Mouse (Mus musculus): Measurements from ENCODE around the gene Gramd4. TPM values are rescaled to one million over a fixed set of nuclear protein-coding genes. Genes with fewer than 3 reads are reported as not detected.

Gene Gramd4
- polyA plus RNA-seq, 1 experiment from 2014 or later = 8.9 TPM

GRCm38 (mm10) chr15:86074171-86074937, 16.9 kb downstream of the Gramd4 start:
- Histone ChIP-seq H3K36me3 (ENCODE audit: control insufficient read depth, insufficient read depth, low read length) (no peaks in the 10 kb centered on the region), H3K9me3 (ENCODE audit: control insufficient read depth, low read length) (no peaks in the 10 kb centered on the region), H3K27me3 (ENCODE audit: control insufficient read depth, insufficient read depth, low read length) (no peaks in the 10 kb centered on the region), H3K4me3 (ENCODE audit: low read depth, low read length) (no peak overlapping the region), H3K4me1 (ENCODE audit: control insufficient read depth, insufficient read depth, low read length) (0 out of 2 replicates have a peak, but pooled peaks cover 2% of the 10 kb centered on the region), H3K9ac (ENCODE audit: low read length) (no peak overlapping the region), H3K27ac (ENCODE audit: low read depth, low read length) (no peak overlapping the region), H3K4me2 (no peak overlapping the region)
- DNase-seq (ENCODE audit: low spot score, missing footprints) (no peak), ATAC-seq (ENCODE audit: low FRiP score) (no peak)
- WGBS = 91% methylated on average over 16 of the region's 16 CpGs

GRCm38 (mm10) chr15:86075305-86076047, 18.0 kb downstream of the Gramd4 start:
- no peak overlapping the region for H3K4me2 ChIP-seq
- no peaks in the 10 kb centered on the region for H3K36me3 ChIP-seq (ENCODE audit: control insufficient read depth, insufficient read depth, low read length)
- H3K27ac ChIP-seq (ENCODE audit: low read depth, low read length) = no peak overlapping the region
- 94% methylated on average over 20 of the region's 20 CpGs for WGBS
- no peak overlapping the region for H3K9ac ChIP-seq (ENCODE audit: low read length)
- ATAC-seq (ENCODE audit: low FRiP score) (no peak), DNase-seq (ENCODE audit: low spot score, missing footprints) (no peak)
- no peaks in the 10 kb centered on the region for H3K9me3 ChIP-seq (ENCODE audit: control insufficient read depth, low read length)
- no peak overlapping the region for H3K4me3 ChIP-seq (ENCODE audit: low read depth, low read length)
- H3K4me1 ChIP-seq (ENCODE audit: control insufficient read depth, insufficient read depth, low read length) = no peaks in the 10 kb centered on the region
- H3K27me3 ChIP-seq (ENCODE audit: control insufficient read depth, insufficient read depth, low read length) = no peaks in the 10 kb centered on the region

GRCm38 (mm10) chr15:86076048-86076315, 18.5 kb downstream of the Gramd4 start:
- Histone ChIP-seq H3K27me3 (ENCODE audit: control insufficient read depth, insufficient read depth, low read length) (no peaks in the 10 kb centered on the region), H3K36me3 (ENCODE audit: control insufficient read depth, insufficient read depth, low read length) (no peaks in the 10 kb centered on the region), H3K4me1 (ENCODE audit: control insufficient read depth, insufficient read depth, low read length) (peaks cover 2% of the 10 kb centered on the region; the same call in 1 of the 2 replicates), H3K9me3 (ENCODE audit: control insufficient read depth, low read length) (no peaks in the 10 kb centered on the region), H3K4me2 (no peak overlapping the region), H3K27ac (ENCODE audit: low read depth, low read length) (no peak overlapping the region), H3K4me3 (ENCODE audit: low read depth, low read length) (no peak overlapping the region), H3K9ac (ENCODE audit: low read length) (no peak overlapping the region)
- ATAC-seq (ENCODE audit: low FRiP score) (no peak), DNase-seq (ENCODE audit: low spot score, missing footprints) (no peak)
- WGBS = 80% methylated on average over 2 of the region's 2 CpGs

- 83% methylated on average over 8 of the region's 8 CpGs for WGBS
- no peak overlapping the region for H3K9ac ChIP-seq (ENCODE audit: low read length)
- H3K9me3 ChIP-seq (ENCODE audit: control insufficient read depth, low read length) = no peaks in the 10 kb centered on the region
- peaks cover 6% of the 10 kb centered on the region for H3K4me1 ChIP-seq (ENCODE audit: control insufficient read depth, insufficient read depth, low read length)
- no peaks in the 10 kb centered on the region for H3K27me3 ChIP-seq (ENCODE audit: control insufficient read depth, insufficient read depth, low read length)
- no peaks in the 10 kb centered on the region for H3K36me3 ChIP-seq (ENCODE audit: control insufficient read depth, insufficient read depth, low read length)
- no peak overlapping the region for H3K27ac ChIP-seq (ENCODE audit: low read depth, low read length)
- ATAC-seq (ENCODE audit: low FRiP score) = no peak
- DNase-seq (ENCODE audit: low spot score, missing footprints) = no peak
- H3K4me2 ChIP-seq = no peak overlapping the region
- no peak overlapping the region for H3K4me3 ChIP-seq (ENCODE audit: low read depth, low read length)
These were observed 18.9 kb downstream of the Gramd4 start for GRCm38 (mm10) chr15:86076378-86076777.

GRCm38 (mm10) chr15:86077934-86078333, 20.4 kb downstream of the Gramd4 start:
- no peak for DNase-seq (ENCODE audit: low spot score, missing footprints)

GRCm38 (mm10) chr15:86078481-86079216, 21.2 kb downstream of the Gramd4 start:
- no peaks in the 10 kb centered on the region for H3K27me3 ChIP-seq (ENCODE audit: control insufficient read depth, insufficient read depth, low read length)
- no peak overlapping the region for H3K27ac ChIP-seq (ENCODE audit: low read depth, low read length)
- H3K36me3 ChIP-seq (ENCODE audit: control insufficient read depth, insufficient read depth, low read length) = no peaks in the 10 kb centered on the region
- H3K9me3 ChIP-seq (ENCODE audit: control insufficient read depth, low read length) = no peaks in the 10 kb centered on the region
- H3K9ac ChIP-seq (ENCODE audit: low read length) = no peak overlapping the region
- DNase-seq (ENCODE audit: low spot score, missing footprints) = no peak
- H3K4me3 ChIP-seq (ENCODE audit: low read depth, low read length) = no peak overlapping the region
- H3K4me2 ChIP-seq = no peak overlapping the region
- WGBS = 78% methylated on average over 18 of the region's 18 CpGs
- ATAC-seq (ENCODE audit: low FRiP score) = no peak
- H3K4me1 ChIP-seq (ENCODE audit: control insufficient read depth, insufficient read depth, low read length) = peaks cover 8% of the 10 kb centered on the region

More at GRCm38 (mm10) chr15:86077934-86078333, 20.4 kb downstream of the Gramd4 start:
- WGBS = 89% methylated on average over 5 of the region's 5 CpGs
- H3K36me3 ChIP-seq (ENCODE audit: control insufficient read depth, insufficient read depth, low read length) = no peaks in the 10 kb centered on the region
- H3K4me3 ChIP-seq (ENCODE audit: low read depth, low read length) = no peak overlapping the region
- ATAC-seq (ENCODE audit: low FRiP score) = no peak
- no peak overlapping the region for H3K4me2 ChIP-seq
- H3K4me1 ChIP-seq (ENCODE audit: control insufficient read depth, insufficient read depth, low read length) = peaks cover 8% of the 10 kb centered on the region
- H3K27ac ChIP-seq (ENCODE audit: low read depth, low read length) = no peak overlapping the region
- no peaks in the 10 kb centered on the region for H3K27me3 ChIP-seq (ENCODE audit: control insufficient read depth, insufficient read depth, low read length)
- no peak overlapping the region for H3K9ac ChIP-seq (ENCODE audit: low read length)
- H3K9me3 ChIP-seq (ENCODE audit: control insufficient read depth, low read length) = no peaks in the 10 kb centered on the region

- ATAC-seq (ENCODE audit: low FRiP score) = no peak
These were observed 22.0 kb downstream of the Gramd4 start for GRCm38 (mm10) chr15:86079467-86079866.

GRCm38 (mm10) chr15:86079876-86080275, 22.4 kb downstream of the Gramd4 start:
- 75% methylated on average over 4 of the region's 4 CpGs for WGBS
- ATAC-seq (ENCODE audit: low FRiP score) = no peak
- Histone ChIP-seq H3K9ac (ENCODE audit: low read length) (no peak overlapping the region), H3K9me3 (ENCODE audit: control insufficient read depth, low read length) (no peaks in the 10 kb centered on the region), H3K36me3 (ENCODE audit: control insufficient read depth, insufficient read depth, low read length) (no peaks in the 10 kb centered on the region), H3K4me2 (no peak overlapping the region), H3K4me1 (ENCODE audit: control insufficient read depth, insufficient read depth, low read length) (peaks cover 11% of the 10 kb centered on the region), H3K27me3 (ENCODE audit: control insufficient read depth, insufficient read depth, low read length) (no peaks in the 10 kb centered on the region), H3K4me3 (ENCODE audit: low read depth, low read length) (no peak overlapping the region), H3K27ac (ENCODE audit: low read depth, low read length) (no peak overlapping the region)
- DNase-seq (ENCODE audit: low spot score, missing footprints) = no peak

More at GRCm38 (mm10) chr15:86079467-86079866, 22.0 kb downstream of the Gramd4 start:
- H3K4me3 ChIP-seq (ENCODE audit: low read depth, low read length) = no peak overlapping the region
- 78% methylated on average over 5 of the region's 5 CpGs for WGBS
- no peak overlapping the region for H3K9ac ChIP-seq (ENCODE audit: low read length)
- H3K27ac ChIP-seq (ENCODE audit: low read depth, low read length) = no peak overlapping the region
- no peak overlapping the region for H3K4me2 ChIP-seq
- no peak for DNase-seq (ENCODE audit: low spot score, missing footprints)
- H3K4me1 ChIP-seq (ENCODE audit: control insufficient read depth, insufficient read depth, low read length) = peaks cover 11% of the 10 kb centered on the region
- no peaks in the 10 kb centered on the region for H3K9me3 ChIP-seq (ENCODE audit: control insufficient read depth, low read length)
- H3K36me3 ChIP-seq (ENCODE audit: control insufficient read depth, insufficient read depth, low read length) = no peaks in the 10 kb centered on the region
- H3K27me3 ChIP-seq (ENCODE audit: control insufficient read depth, insufficient read depth, low read length) = no peaks in the 10 kb centered on the region

GRCm38 (mm10) chr15:86080408-86080807, 22.9 kb downstream of the Gramd4 start:
- H3K4me1 ChIP-seq (ENCODE audit: control insufficient read depth, insufficient read depth, low read length) = peaks cover 16% of the 10 kb centered on the region
- no peak for ATAC-seq (ENCODE audit: low FRiP score)
- 92% methylated on average over 1 of the region's 1 CpGs for WGBS

More at GRCm38 (mm10) chr15:86080408-86080807, 22.9 kb downstream of the Gramd4 start:
- Histone ChIP-seq H3K4me2 (no peak overlapping the region), H3K27ac (ENCODE audit: low read depth, low read length) (no peak overlapping the region), H3K9ac (ENCODE audit: low read length) (no peak overlapping the region), H3K36me3 (ENCODE audit: control insufficient read depth, insufficient read depth, low read length) (no peaks in the 10 kb centered on the region), H3K4me3 (ENCODE audit: low read depth, low read length) (no peak overlapping the region), H3K9me3 (ENCODE audit: control insufficient read depth, low read length) (no peaks in the 10 kb centered on the region), H3K27me3 (ENCODE audit: control insufficient read depth, insufficient read depth, low read length) (no peaks in the 10 kb centered on the region)
- no peak for DNase-seq (ENCODE audit: low spot score, missing footprints)

All from midbrain, embryonic 11.5 days (tissue).